Mouse (Mus musculus): ENCODE measurements around the gene Cd3g. TPM values are rescaled to one million over a fixed set of nuclear protein-coding genes. Genes with fewer than 3 reads are reported as not detected.

Gene Cd3g
- polyA plus RNA-seq, 1 experiment from 2014 or later, result not detected

- peak within 1 kb of the TSS; percentile 76 for H3K27ac ChIP-seq (replicated peaks; ENCODE audit: low read depth, low read length)
- H3K9ac ChIP-seq (replicated peaks; ENCODE audit: low read length), result peak within 1 kb of the TSS; percentile 57
- 1% methylated on average over 39 of the region's 39 CpGs for WGBS
- peaks cover 14% of the 10 kb centered on the region for H3K4me1 ChIP-seq (ENCODE audit: control insufficient read depth, insufficient read depth, low read length)
- ATAC-seq (ENCODE audit: low FRiP score, low TSS enrichment) (peak; percentile 96), DNase-seq (peak; percentile 100)
- H3K4me2 ChIP-seq (ENCODE audit: low read length), result peak within 1 kb of the TSS; percentile 91
- no peaks in the 10 kb centered on the region for H3K9me3 ChIP-seq (ENCODE audit: control insufficient read depth, low read length)
- H3K4me3 ChIP-seq (replicated peaks; ENCODE audit: low read depth, low read length), result peak within 1 kb of the TSS; percentile 57
- peaks cover 19% of the 10 kb centered on the region; the same call in 1 of the 2 replicates for H3K36me3 ChIP-seq (ENCODE audit: control insufficient read depth, insufficient read depth, low read length)
- no peaks in the 10 kb centered on the region for H3K27me3 ChIP-seq (ENCODE audit: control insufficient read depth, insufficient read depth, low read length)
These were observed 15.0 kb downstream of the Cd3g start, which contains the start of gene Ube4a for GRCm38 (mm10) chr9:44965126-44965832. Ube4a (minus strand) TSS chr9:44965600.

- Histone ChIP-seq H3K4me1 (ENCODE audit: control insufficient read depth, insufficient read depth, low read length) (no peaks in the 10 kb centered on the region), H3K9ac (replicated peaks; ENCODE audit: low read length) (no peak overlapping the region), H3K27me3 (ENCODE audit: control insufficient read depth, insufficient read depth, low read length) (no peaks in the 10 kb centered on the region), H3K4me3 (replicated peaks; ENCODE audit: low read depth, low read length) (no peak overlapping the region), H3K4me2 (ENCODE audit: low read length) (no peak overlapping the region), H3K9me3 (ENCODE audit: control insufficient read depth, low read length) (no peaks in the 10 kb centered on the region), H3K36me3 (ENCODE audit: control insufficient read depth, insufficient read depth, low read length) (peaks cover 89% of the 10 kb centered on the region), H3K27ac (replicated peaks; ENCODE audit: low read depth, low read length) (no peak overlapping the region)
- WGBS, result 90% methylated on average over 3 of the region's 3 CpGs
- no peak for DNase-seq
- no peak for ATAC-seq (ENCODE audit: low FRiP score, low TSS enrichment)
These were observed 25.8 kb downstream of the Cd3g start for GRCm38 (mm10) chr9:44954432-44954831.

- Histone ChIP-seq H3K27me3 (ENCODE audit: control insufficient read depth, insufficient read depth, low read length) (no peaks in the 10 kb centered on the region), H3K4me1 (ENCODE audit: control insufficient read depth, insufficient read depth, low read length) (no peaks in the 10 kb centered on the region), H3K9ac (replicated peaks; ENCODE audit: low read length) (no peak overlapping the region), H3K9me3 (ENCODE audit: control insufficient read depth, low read length) (no peaks in the 10 kb centered on the region), H3K4me2 (ENCODE audit: low read length) (no peak overlapping the region), H3K4me3 (replicated peaks; ENCODE audit: low read depth, low read length) (no peak overlapping the region), H3K36me3 (ENCODE audit: control insufficient read depth, insufficient read depth, low read length) (peaks cover 97% of the 10 kb centered on the region), H3K27ac (replicated peaks; ENCODE audit: low read depth, low read length) (no peak overlapping the region)
- WGBS, result 95% methylated on average over 5 of the region's 5 CpGs
- no peak for ATAC-seq (ENCODE audit: low FRiP score, low TSS enrichment)
- no peak for DNase-seq
These were observed 32.4 kb downstream of the Cd3g start for GRCm38 (mm10) chr9:44947836-44948235.

- H3K4me3 ChIP-seq (replicated peaks; ENCODE audit: low read depth, low read length), result no peak overlapping the region
- H3K4me2 ChIP-seq (ENCODE audit: low read length), result no peak overlapping the region
- no peaks in the 10 kb centered on the region for H3K9me3 ChIP-seq (ENCODE audit: control insufficient read depth, low read length)
- ATAC-seq (ENCODE audit: low FRiP score, low TSS enrichment) (no peak), DNase-seq (no peak)
- no peak overlapping the region for H3K9ac ChIP-seq (replicated peaks; ENCODE audit: low read length)
- 96% methylated on average over 7 of the region's 7 CpGs for WGBS
- no peaks in the 10 kb centered on the region for H3K27me3 ChIP-seq (ENCODE audit: control insufficient read depth, insufficient read depth, low read length)
- H3K27ac ChIP-seq (replicated peaks; ENCODE audit: low read depth, low read length), result no peak overlapping the region
- peaks cover 96% of the 10 kb centered on the region for H3K36me3 ChIP-seq (ENCODE audit: control insufficient read depth, insufficient read depth, low read length)
- no peaks in the 10 kb centered on the region for H3K4me1 ChIP-seq (ENCODE audit: control insufficient read depth, insufficient read depth, low read length)
These were observed 34.0 kb downstream of the Cd3g start for GRCm38 (mm10) chr9:44946185-44946695.

GRCm38 (mm10) chr9:44942421-44942820, 37.8 kb downstream of the Cd3g start:
- DNase-seq, result no peak
- ATAC-seq (ENCODE audit: low FRiP score, low TSS enrichment), result no peak
- Histone ChIP-seq H3K4me2 (ENCODE audit: low read length) (no peak overlapping the region), H3K36me3 (ENCODE audit: control insufficient read depth, insufficient read depth, low read length) (peaks cover 94% of the 10 kb centered on the region), H3K9me3 (ENCODE audit: control insufficient read depth, low read length) (no peaks in the 10 kb centered on the region), H3K4me3 (replicated peaks; ENCODE audit: low read depth, low read length) (no peak overlapping the region), H3K9ac (replicated peaks; ENCODE audit: low read length) (no peak overlapping the region), H3K27ac (replicated peaks; ENCODE audit: low read depth, low read length) (no peak overlapping the region), H3K4me1 (ENCODE audit: control insufficient read depth, insufficient read depth, low read length) (no peaks in the 10 kb centered on the region), H3K27me3 (ENCODE audit: control insufficient read depth, insufficient read depth, low read length) (no peaks in the 10 kb centered on the region)
- 94% methylated on average over 4 of the region's 4 CpGs for WGBS

- no peak overlapping the region for H3K4me2 ChIP-seq (ENCODE audit: low read length)
- H3K27me3 ChIP-seq (ENCODE audit: control insufficient read depth, insufficient read depth, low read length), result no peaks in the 10 kb centered on the region
- H3K9ac ChIP-seq (replicated peaks; ENCODE audit: low read length), result no peak overlapping the region
- ATAC-seq (ENCODE audit: low FRiP score, low TSS enrichment), result no peak
- no peak overlapping the region for H3K27ac ChIP-seq (replicated peaks; ENCODE audit: low read depth, low read length)
- H3K36me3 ChIP-seq (ENCODE audit: control insufficient read depth, insufficient read depth, low read length), result peaks cover 94% of the 10 kb centered on the region
- no peak for DNase-seq
- no peak overlapping the region for H3K4me3 ChIP-seq (replicated peaks; ENCODE audit: low read depth, low read length)
- no peaks in the 10 kb centered on the region for H3K9me3 ChIP-seq (ENCODE audit: control insufficient read depth, low read length)
- WGBS, result 94% methylated on average over 4 of the region's 4 CpGs
- no peaks in the 10 kb centered on the region for H3K4me1 ChIP-seq (ENCODE audit: control insufficient read depth, insufficient read depth, low read length)
These were observed 38.5 kb downstream of the Cd3g start for GRCm38 (mm10) chr9:44941756-44942155.

- Histone ChIP-seq H3K27ac (replicated peaks; ENCODE audit: low read depth, low read length) (peak overlapping the region; percentile 89), H3K36me3 (ENCODE audit: control insufficient read depth, insufficient read depth, low read length) (0 out of 2 replicates have a peak, but pooled peaks cover 9% of the 10 kb centered on the region), H3K4me1 (ENCODE audit: control insufficient read depth, insufficient read depth, low read length) (peaks cover 12% of the 10 kb centered on the region), H3K9me3 (ENCODE audit: control insufficient read depth, low read length) (no peaks in the 10 kb centered on the region), H3K9ac (replicated peaks; ENCODE audit: low read length) (no peak overlapping the region), H3K4me3 (replicated peaks; ENCODE audit: low read depth, low read length) (peak overlapping the region; percentile 96), H3K4me2 (ENCODE audit: low read length) (peak overlapping the region; percentile 93), H3K27me3 (ENCODE audit: control insufficient read depth, insufficient read depth, low read length) (no peaks in the 10 kb centered on the region)
- DNase-seq (peak; percentile 14), ATAC-seq (ENCODE audit: low FRiP score, low TSS enrichment) (no peak)
- 68% methylated on average over 2 of the region's 2 CpGs for WGBS
These were observed 58.7 kb downstream of the Cd3g start for GRCm38 (mm10) chr9:44921543-44921942.

GRCm38 (mm10) chr9:44921123-44921468, 59.1 kb downstream of the Cd3g start:
- Histone ChIP-seq H3K36me3 (ENCODE audit: control insufficient read depth, insufficient read depth, low read length) (0 out of 2 replicates have a peak, but pooled peaks cover 9% of the 10 kb centered on the region), H3K27me3 (ENCODE audit: control insufficient read depth, insufficient read depth, low read length) (no peaks in the 10 kb centered on the region), H3K27ac (replicated peaks; ENCODE audit: low read depth, low read length) (peak overlapping the region; percentile 89), H3K4me2 (ENCODE audit: low read length) (peak overlapping the region; percentile 93), H3K9me3 (ENCODE audit: control insufficient read depth, low read length) (no peaks in the 10 kb centered on the region), H3K9ac (replicated peaks; ENCODE audit: low read length) (peak overlapping the region; percentile 36; the same call in 1 of the 2 replicates), H3K4me3 (replicated peaks; ENCODE audit: low read depth, low read length) (peak overlapping the region; percentile 96), H3K4me1 (ENCODE audit: control insufficient read depth, insufficient read depth, low read length) (peaks cover 12% of the 10 kb centered on the region)
- DNase-seq (no peak), ATAC-seq (ENCODE audit: low FRiP score, low TSS enrichment) (peak; percentile 86)
- WGBS, result 2% methylated on average over 8 of the region's 8 CpGs
